Mouse (Mus musculus): ENCODE data around the gene B230118H07Rik. TPM values are rescaled to one million over a fixed set of nuclear protein-coding genes. Genes with fewer than 3 reads are reported as not detected.
"Not testable (repeated sequence)": the region's sequence is repeated elsewhere in the genome, so short reads cannot be mapped to it uniquely, and the experiment has no call there.

B230118H07Rik gene
- polyA plus RNA-seq, 1 experiment, result 51.8 TPM

GRCm38 (mm10) chr2:101550176-101550575 is 99.2 kb downstream of the B230118H07Rik start:
- Histone ChIP-seq H3K27ac (ENCODE audit: control insufficient read depth, insufficient read depth, low read depth, low read length) (no peak overlapping the region), H3K4me3 (ENCODE audit: control insufficient read depth, low read depth, low read length) (no peak overlapping the region), H3K4me1 (ENCODE audit: control insufficient read depth, insufficient read depth, low read length) (no peaks in the 10 kb centered on the region), H3K27me3 (ENCODE audit: control insufficient read depth, insufficient read depth, low read length) (no peaks in the 10 kb centered on the region), H3K36me3 (ENCODE audit: control insufficient read depth, insufficient read depth, low read length) (no peaks in the 10 kb centered on the region)
- no peak for TF ChIP-seq POLR2A (IDR thresholded peaks at IDR 0.05; ENCODE audit: control insufficient read depth, low read depth, low read length)
- no peak for TF ChIP-seq CTCF (IDR thresholded peaks at IDR 0.05; ENCODE audit: control insufficient read depth, insufficient read depth, insufficient replicate concordance, low read depth, low read length)

GRCm38 (mm10) chr2:101548866-101549265 is 100.5 kb downstream of the B230118H07Rik start:
- Histone ChIP-seq H3K27me3 (ENCODE audit: control insufficient read depth, insufficient read depth, low read length) (no peaks in the 10 kb centered on the region), H3K36me3 (ENCODE audit: control insufficient read depth, insufficient read depth, low read length) (no peaks in the 10 kb centered on the region), H3K4me1 (ENCODE audit: control insufficient read depth, insufficient read depth, low read length) (no peaks in the 10 kb centered on the region), H3K4me3 (ENCODE audit: control insufficient read depth, low read depth, low read length) (no peak overlapping the region), H3K27ac (ENCODE audit: control insufficient read depth, insufficient read depth, low read depth, low read length) (no peak overlapping the region)
- no peak for TF ChIP-seq POLR2A (IDR thresholded peaks at IDR 0.05; ENCODE audit: control insufficient read depth, low read depth, low read length)
- no peak for TF ChIP-seq CTCF (IDR thresholded peaks at IDR 0.05; ENCODE audit: control insufficient read depth, insufficient read depth, insufficient replicate concordance, low read depth, low read length)

DNA sequence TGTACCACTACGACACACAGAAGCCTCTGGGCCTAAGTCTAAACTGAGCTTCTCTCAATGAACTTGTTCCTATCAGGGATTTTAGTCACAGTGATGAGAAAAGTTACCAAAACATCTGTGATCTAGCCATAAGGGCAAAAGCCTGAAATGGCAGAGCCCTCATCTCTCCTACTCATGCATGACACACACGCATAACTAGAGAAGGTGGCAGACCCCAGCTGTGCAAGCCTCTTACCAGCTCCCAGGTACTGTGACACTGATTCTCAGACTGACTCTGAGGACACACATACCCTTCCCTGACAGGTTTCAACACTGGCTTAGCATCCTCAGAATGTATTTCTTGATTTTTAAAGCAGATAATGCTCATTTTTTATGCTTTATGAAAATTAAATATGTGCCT is 103.7 kb downstream of the B230118H07Rik start:
- TF ChIP-seq POLR2A (IDR thresholded peaks at IDR 0.05; ENCODE audit: control insufficient read depth, low read depth, low read length), result no peak
- Histone ChIP-seq H3K4me3 (ENCODE audit: control insufficient read depth, low read depth, low read length) (no peak overlapping the region), H3K36me3 (ENCODE audit: control insufficient read depth, insufficient read depth, low read length) (no peaks in the 10 kb centered on the region), H3K27ac (ENCODE audit: control insufficient read depth, insufficient read depth, low read depth, low read length) (no peak overlapping the region), H3K27me3 (ENCODE audit: control insufficient read depth, insufficient read depth, low read length) (no peaks in the 10 kb centered on the region), H3K4me1 (ENCODE audit: control insufficient read depth, insufficient read depth, low read length) (no peaks in the 10 kb centered on the region)

DNA sequence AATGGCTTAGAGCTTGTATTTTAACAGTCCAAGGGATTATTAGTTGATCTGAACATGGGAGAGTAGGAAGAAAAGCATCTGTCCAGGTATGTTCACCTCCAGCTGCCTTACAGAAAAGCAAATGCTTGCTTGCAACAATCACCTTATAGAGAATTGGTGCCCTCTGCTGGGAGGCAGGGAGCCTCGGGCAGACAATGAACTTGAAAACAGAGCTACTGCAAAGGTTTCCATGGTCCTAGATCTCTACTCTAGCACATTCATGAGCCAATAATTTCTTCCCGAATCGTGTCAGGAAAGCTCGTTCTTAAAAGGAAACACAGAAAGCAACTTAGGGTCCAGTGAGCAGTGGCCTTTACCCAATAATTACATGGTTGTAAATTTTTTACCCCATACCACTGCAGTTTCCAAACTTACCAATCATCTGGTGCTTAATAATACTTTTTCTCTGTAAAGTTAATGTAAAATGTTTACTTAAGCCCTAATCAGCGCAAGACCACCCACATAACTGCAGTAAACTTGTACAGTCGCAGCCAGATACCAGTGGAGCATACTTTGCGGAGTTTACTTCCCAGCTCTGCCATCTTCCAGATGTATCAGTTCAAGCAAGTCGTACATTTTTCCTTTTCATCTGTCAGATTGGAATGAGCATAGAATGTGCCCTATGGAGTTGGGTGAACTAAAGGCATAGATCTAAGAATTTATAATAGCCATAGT is 105.5 kb downstream of the B230118H07Rik start:
- no peak overlapping the region for H3K27ac ChIP-seq (ENCODE audit: control insufficient read depth, insufficient read depth, low read depth, low read length)
- no peaks in the 10 kb centered on the region for H3K36me3 ChIP-seq (ENCODE audit: control insufficient read depth, insufficient read depth, low read length)
- no peaks in the 10 kb centered on the region for H3K4me1 ChIP-seq (ENCODE audit: control insufficient read depth, insufficient read depth, low read length)
- no peak for TF ChIP-seq CTCF (IDR thresholded peaks at IDR 0.05; ENCODE audit: control insufficient read depth, insufficient read depth, insufficient replicate concordance, low read depth, low read length)
- H3K4me3 ChIP-seq (ENCODE audit: control insufficient read depth, low read depth, low read length), result no peak overlapping the region
- no peaks in the 10 kb centered on the region for H3K27me3 ChIP-seq (ENCODE audit: control insufficient read depth, insufficient read depth, low read length)

DNA sequence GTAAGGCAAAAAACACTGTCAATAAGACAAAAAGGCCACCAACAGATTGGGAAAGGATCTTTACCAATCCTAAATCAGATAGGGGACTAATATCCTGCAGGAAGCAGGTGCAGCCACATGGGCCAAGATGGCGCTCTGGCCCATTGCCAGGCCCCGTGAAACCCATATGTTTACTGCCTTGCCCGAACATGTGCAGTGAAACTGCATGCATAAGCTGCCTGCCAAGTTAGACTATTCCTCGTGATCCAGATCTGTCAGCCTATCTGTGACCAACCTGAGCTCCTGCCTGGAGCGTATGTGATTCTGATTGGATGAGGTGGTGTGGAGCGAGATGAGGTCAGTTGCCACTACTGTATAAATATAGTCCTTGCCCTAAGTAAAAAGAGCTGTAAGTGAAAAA is 112.4 kb downstream of the B230118H07Rik start:
- not testable (repeated sequence) for H3K27me3 ChIP-seq (ENCODE audit: control insufficient read depth, insufficient read depth, low read length)

GRCm38 (mm10) chr2:101533741-101534140 is 115.6 kb downstream of the B230118H07Rik start:
- Histone ChIP-seq H3K27me3 (ENCODE audit: control insufficient read depth, insufficient read depth, low read length) (no peaks in the 10 kb centered on the region), H3K4me3 (ENCODE audit: control insufficient read depth, low read depth, low read length) (no peak overlapping the region), H3K27ac (ENCODE audit: control insufficient read depth, insufficient read depth, low read depth, low read length) (no peak overlapping the region), H3K36me3 (ENCODE audit: control insufficient read depth, insufficient read depth, low read length) (no peaks in the 10 kb centered on the region), H3K4me1 (ENCODE audit: control insufficient read depth, insufficient read depth, low read length) (no peaks in the 10 kb centered on the region)
- TF ChIP-seq CTCF (IDR thresholded peaks at IDR 0.05; ENCODE audit: control insufficient read depth, insufficient read depth, insufficient replicate concordance, low read depth, low read length) (no peak), POLR2A (IDR thresholded peaks at IDR 0.05; ENCODE audit: control insufficient read depth, low read depth, low read length) (no peak)

More for the DNA sequence above, 112.4 kb downstream of the B230118H07Rik start:
- H3K4me3 ChIP-seq (ENCODE audit: control insufficient read depth, low read depth, low read length); H3K4me1 ChIP-seq (ENCODE audit: control insufficient read depth, insufficient read depth, low read length); H3K27ac ChIP-seq (ENCODE audit: control insufficient read depth, insufficient read depth, low read depth, low read length); H3K36me3 ChIP-seq (ENCODE audit: control insufficient read depth, insufficient read depth, low read length): not testable (repeated sequence)

GRCm38 (mm10) chr2:101525503-101526381 is 123.6 kb downstream of the B230118H07Rik start:
- no peaks in the 10 kb centered on the region for H3K27me3 ChIP-seq (ENCODE audit: control insufficient read depth, insufficient read depth, low read length)
- H3K4me3 ChIP-seq (ENCODE audit: control insufficient read depth, low read depth, low read length), result no peak overlapping the region
- no peaks in the 10 kb centered on the region for H3K36me3 ChIP-seq (ENCODE audit: control insufficient read depth, insufficient read depth, low read length)
- peaks cover 2% of the 10 kb centered on the region; the same call in 1 of the 2 replicates for H3K4me1 ChIP-seq (ENCODE audit: control insufficient read depth, insufficient read depth, low read length)
- TF ChIP-seq POLR2A (IDR thresholded peaks at IDR 0.05; ENCODE audit: control insufficient read depth, low read depth, low read length) (no peak), CTCF (IDR thresholded peaks at IDR 0.05; ENCODE audit: control insufficient read depth, insufficient read depth, insufficient replicate concordance, low read depth, low read length) (no peak; the same call in 1 of the 2 replicates)
- no peak overlapping the region for H3K27ac ChIP-seq (ENCODE audit: control insufficient read depth, insufficient read depth, low read depth, low read length)

Measured in testis, adult 2 months (tissue).